Mouse (Mus musculus) kidney, adult 2 months (tissue): ENCODE results near the gene Lrmda.

Experiments used
- CTCF ChIP-seq: fragments of 200-500 bp; conservative IDR thresholded peaks from 2 replicates; pipeline ENCODE4 v1.5.1; 2011; ENCODE audit warnings: low read depth, mild to moderate bottlenecking, control low read depth, low read length, moderate library complexity, mixed read lengths; ENCODE audit not compliant: insufficient read depth, insufficient read length
- POLR2A ChIP-seq: fragments of 200-500 bp; IDR thresholded peaks from one replicate; pipeline ENCODE4 v1.6.1; 2011; ENCODE audit warnings: low read depth, low read length, control low read depth

DNA sequence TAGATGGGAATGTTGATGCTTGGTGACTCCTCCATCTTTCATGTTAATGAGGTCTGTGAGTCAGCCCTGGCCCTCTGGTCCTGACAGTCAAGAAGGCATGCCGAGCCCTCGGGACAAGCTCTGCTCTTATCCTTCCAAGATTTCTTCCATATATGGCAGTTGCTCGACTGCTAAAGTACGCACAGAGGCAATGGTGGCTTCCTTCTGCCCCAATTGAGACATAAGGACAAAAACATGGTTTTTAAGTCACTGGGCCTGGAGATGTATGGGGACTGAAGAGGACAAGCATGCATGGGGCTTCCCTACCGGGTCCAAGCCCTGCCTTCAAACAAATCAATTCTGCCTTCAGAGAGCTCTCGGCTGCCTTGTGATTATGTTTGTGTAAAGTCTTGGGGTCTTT is 793.3 kb downstream of the Lrmda start:
- no peak for TF ChIP-seq CTCF
- TF ChIP-seq POLR2A = no peak
